Mouse (Mus musculus) megakaryocyte, embryonic 14.5 days (primary cell): ENCODE results near the gene Cst7.

Experiments used
- FLI1 ChIP-seq: IDR thresholded peaks from 2 replicates; pipeline ENCODE4 v1.6.1; 2012; ENCODE audit warnings: low read length, inconsistent platforms, mixed read lengths
- GATA1 ChIP-seq: IDR thresholded peaks from 3 replicates; pipeline ENCODE4 v1.6.1; 2012; ENCODE audit warnings: mixed read lengths, low read length, inconsistent platforms, borderline replicate concordance

DNA sequence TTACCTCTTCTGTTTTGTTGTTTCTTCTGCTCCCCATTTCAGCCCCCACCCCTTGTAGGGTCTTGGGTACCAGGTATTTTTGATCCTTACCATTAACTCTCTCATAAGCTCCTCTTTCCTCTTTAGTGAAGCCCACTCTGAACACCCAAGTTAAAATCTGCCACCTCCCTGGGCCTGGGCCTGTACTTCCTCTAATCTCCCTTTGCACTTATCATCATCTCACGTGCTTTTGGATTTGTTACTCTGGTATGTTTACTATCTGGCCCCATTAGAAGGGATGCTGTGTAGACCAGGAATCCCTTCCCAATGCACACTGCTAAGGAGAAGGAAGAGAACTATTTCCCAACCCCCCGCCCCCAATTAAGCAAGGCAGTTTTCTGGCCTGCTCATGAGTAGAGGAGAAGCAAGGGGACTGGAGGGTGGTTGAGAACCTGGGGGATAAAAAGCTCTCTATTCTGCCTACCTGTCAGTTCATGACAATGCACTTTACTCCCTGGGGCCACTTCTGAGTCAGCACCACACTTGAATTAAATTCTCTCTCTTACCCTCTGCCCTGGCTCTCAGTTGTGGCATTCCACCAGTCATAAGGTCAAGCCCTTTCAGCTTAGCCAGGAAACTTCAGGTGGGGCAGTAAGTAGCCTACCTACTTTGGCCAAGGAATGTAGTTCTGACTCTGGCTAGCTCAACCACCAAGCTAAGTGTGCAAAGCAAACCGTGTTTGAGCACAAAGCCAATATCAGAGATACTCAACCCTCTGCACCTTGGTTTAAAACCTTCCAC, 25.4 kb downstream of the Cst7 start:
- TF ChIP-seq GATA1 (no peak), FLI1 (no peak)
